Mouse (Mus musculus) megakaryocyte-erythroid progenitor cell, adult 5-6 weeks (primary cell): ENCODE measurements around the gene Khdc1c. TPM values are rescaled to one million over a fixed set of nuclear protein-coding genes. Genes with fewer than 3 reads are reported as not detected.
"Not testable (repeated sequence)": the region's sequence is repeated elsewhere in the genome, so short reads cannot be mapped to it uniquely, and the experiment has no call there.

ENCODE experiments used
- ATAC-seq: replicated peaks from 2 replicates; pipeline ENCODE4 v1.8.0; 2016; ENCODE audit warnings: mild to moderate bottlenecking, inconsistent platforms; ENCODE audit not compliant: severe bottlenecking, poor library complexity, low FRiP score, low TSS enrichment
- total RNA-seq, 2 experiments: library from RNA; stranded (forward) in 1 of 2; stranded (reverse) in 1 of 2; fragments of 200-1000, 215-1000 nt in 1 of 2; fragments of >200 nt in 1 of 2; fragmentation: Nextera tagmentation in 1 of 2; gene quantifications; 2 replicates each; pipeline ENCODE4 v1.2.3; 2014 to 2017

Khdc1c gene
- total RNA-seq (2014; fragmentation: Nextera tagmentation) = not detected in 2 replicates
- total RNA-seq (2017) = 1.2 TPM in 1 of 2 replicates, not detected in the other

GRCm38 (mm10) chr1:21368031-21368430 lies at the start of gene Khdc1c:
Gene Khdc1c (plus strand): TSS chr1:21368331.
- not testable (repeated sequence) for ATAC-seq

- not testable (repeated sequence) for ATAC-seq
These were observed 47.9 kb upstream of the Khdc1c start for GRCm38 (mm10) chr1:21320271-21320670.

GRCm38 (mm10) chr1:21321656-21322055 lies 46.5 kb upstream of the Khdc1c start:
- ATAC-seq = no peak

GRCm38 (mm10) chr1:21323996-21324574 lies 44.0 kb upstream of the Khdc1c start:
- ATAC-seq = no peak

GRCm38 (mm10) chr1:21324633-21325032 lies 43.5 kb upstream of the Khdc1c start:
- ATAC-seq = no peak

- ATAC-seq = no peak
These were observed 41.4 kb upstream of the Khdc1c start for GRCm38 (mm10) chr1:21326733-21327132.

- not testable (repeated sequence) for ATAC-seq
These were observed 37.0 kb upstream of the Khdc1c start for GRCm38 (mm10) chr1:21331161-21331560.

GRCm38 (mm10) chr1:21333222-21333973 lies 34.7 kb upstream of the Khdc1c start:
- peak; percentile 65 for ATAC-seq

GRCm38 (mm10) chr1:21335836-21336235 lies 32.3 kb upstream of the Khdc1c start:
- ATAC-seq = no peak

GRCm38 (mm10) chr1:21340745-21341144 lies 27.4 kb upstream of the Khdc1c start:
- ATAC-seq = no peak

GRCm38 (mm10) chr1:21344253-21344652 lies 23.9 kb upstream of the Khdc1c start:
- peak; percentile 94 for ATAC-seq

- not testable (repeated sequence) for ATAC-seq
These were observed 23.4 kb upstream of the Khdc1c start for GRCm38 (mm10) chr1:21344752-21345151.

- ATAC-seq = no peak
These were observed 18.8 kb upstream of the Khdc1c start, which contains the start of gene Khdc1a for GRCm38 (mm10) chr1:21349341-21349740. Gene Khdc1a (plus strand): TSS chr1:21349641.

- ATAC-seq = no peak
These were observed 15.1 kb downstream of the Khdc1c start, which contains the start of gene Khdc1b for GRCm38 (mm10) chr1:21383256-21383655. Gene Khdc1b (plus strand): TSS chr1:21383556.

GRCm38 (mm10) chr1:21391138-21391671 lies 23.1 kb downstream of the Khdc1c start:
- no peak for ATAC-seq

- no peak for ATAC-seq
These were observed 34.7 kb downstream of the Khdc1c start for GRCm38 (mm10) chr1:21402804-21403203.

GRCm38 (mm10) chr1:21407266-21407665 lies 39.1 kb downstream of the Khdc1c start:
- no peak for ATAC-seq

- ATAC-seq = peak; percentile 75
These were observed 43.4 kb downstream of the Khdc1c start for GRCm38 (mm10) chr1:21411331-21412196.

GRCm38 (mm10) chr1:21412197-21412555 lies 44.0 kb downstream of the Khdc1c start:
- ATAC-seq = no peak

- ATAC-seq = no peak
These were observed 51.2 kb downstream of the Khdc1c start for GRCm38 (mm10) chr1:21419370-21419769.
